Mouse (Mus musculus) liver, postnatal 0 days (tissue): ENCODE data around the gene Olfr1246.

ENCODE experiments used
- CTCF ChIP-seq: sonication (generic); IDR thresholded peaks from 2 replicates; pipeline ENCODE4 v1.5.1; 2016; ENCODE audit warnings: antibody characterized with exemption, low read depth
- EP300 ChIP-seq: IDR thresholded peaks from 2 replicates; pipeline ENCODE4 v1.6.1; 2016; ENCODE audit warnings: antibody characterized with exemption, low read depth, mild to moderate bottlenecking

- TF ChIP-seq CTCF (no peak), EP300 (no peak)
These were observed at the start of gene Olfr1246 for GRCm38 (mm10) chr2:89593057-89593456.
